Mouse (Mus musculus) liver, embryonic 16.5 days (tissue): ENCODE results near the gene Zfp882. TPM values are rescaled to one million over a fixed set of nuclear protein-coding genes. Genes with fewer than 3 reads are reported as not detected.
"Not testable (repeated sequence)": the region's sequence is repeated elsewhere in the genome, so short reads cannot be mapped to it uniquely, and the experiment has no call there.

Experiments used
- ATAC-seq: fragments of 200-750 bp; cut with Nextera tagmentation; 2 replicates; pipeline ENCODE4 v1.8.0; 2017; ENCODE audit warnings: low read depth, mild to moderate bottlenecking, moderate number of reproducible peaks, moderate library complexity
- H3K27ac ChIP-seq: fragments of 300-500 bp; sonication (generic); 2 replicates; pipeline ENCODE4 v1.5.1; 2014; ENCODE audit warnings: mild to moderate bottlenecking, low read length
- H3K27me3 ChIP-seq: fragments of 300-500 bp; sonication (generic); 2 replicates; pipeline ENCODE4 v1.6.1; 2014; ENCODE audit warnings: low read depth, low read length, mixed read lengths; ENCODE audit not compliant: control insufficient read depth, insufficient read depth
- H3K36me3 ChIP-seq: fragments of 300-500 bp; sonication (generic); 2 replicates; pipeline ENCODE4 v1.6.1; 2014; ENCODE audit warnings: mild to moderate bottlenecking; ENCODE audit not compliant: control insufficient read depth, insufficient read depth
- H3K4me1 ChIP-seq: fragments of 300-500 bp; sonication (generic); 2 replicates; pipeline ENCODE4 v1.6.1; 2014; ENCODE audit warnings: low read depth, low read length, mixed read lengths; ENCODE audit not compliant: control insufficient read depth
- H3K4me2 ChIP-seq: fragments of 300-500 bp; sonication (generic); 2 replicates; pipeline ENCODE4 v1.6.1; 2014; ENCODE audit warnings: low read depth, low read length, mixed read lengths
- H3K4me3 ChIP-seq: fragments of 300-500 bp; sonication (generic); 2 replicates; pipeline ENCODE4 v1.5.1; 2014; ENCODE audit warnings: low read depth, mild to moderate bottlenecking, low read length
- H3K9ac ChIP-seq: fragments of 300-500 bp; sonication (generic); 2 replicates; pipeline ENCODE4 v1.6.1; 2014; ENCODE audit warnings: low read depth, low read length
- H3K9me3 ChIP-seq: fragments of 300-500 bp; sonication (generic); replicated peaks from 2 replicates; pipeline ENCODE4 v1.6.1; 2016; ENCODE audit warnings: low read length; ENCODE audit not compliant: control insufficient read depth
- WGBS: fragments of 180-500 bp; shearing (Covaris S2); extraction: QIAGEN DNeasy Blood & Tissue Kit; methylation state at CpG from one replicate; pipeline ENCODE4 v1.1.7; 2014; ENCODE audit not compliant: insufficient replicate concordance; 5-methylcytosine and 5-hydroxymethylcytosine counted together
- polyA plus RNA-seq: library from polyadenylated mRNA; unstranded; fragments of >200 nt; fragmentation: Nextera tagmentation; extraction: Ambion mirVana; gene quantifications from 2 replicates; pipeline ENCODE4 v1.2.1, GENCODE M21; 2015

Gene Zfp882
- polyA plus RNA-seq = 0.63 and 0.77 TPM in 2 replicates

- H3K36me3 ChIP-seq = no peaks in the 10 kb centered on the region
- peak within 1 kb of the TSS; percentile 84 for H3K9ac ChIP-seq
- no peaks in the 10 kb centered on the region for H3K9me3 ChIP-seq
- H3K27me3 ChIP-seq = no peaks in the 10 kb centered on the region
- peak; percentile 89 for ATAC-seq
- H3K4me3 ChIP-seq = peak within 1 kb of the TSS; percentile 80
- H3K4me2 ChIP-seq = peak within 1 kb of the TSS; percentile 57
- peak within 1 kb of the TSS; percentile 81 for H3K27ac ChIP-seq
- 6% methylated on average over 47 of the region's 47 CpGs for WGBS
- peaks cover 3% of the 10 kb centered on the region; the same call in 1 of the 2 replicates for H3K4me1 ChIP-seq
Observed at GRCm38 (mm10) chr8:71908309-71909261, at the start of gene Zfp882, which contains the start of gene Zfp617. Zfp882 (plus strand) TSS chr8:71908608. Zfp617 (plus strand) TSS chr8:71908635.

GRCm38 (mm10) chr8:71861551-71861950, 46.9 kb upstream of the Zfp882 start:
- not testable (repeated sequence) for ATAC-seq, H3K27ac ChIP-seq, H3K36me3 ChIP-seq, H3K4me1 ChIP-seq, H3K9ac ChIP-seq, H3K4me3 ChIP-seq, H3K9me3 ChIP-seq, H3K4me2 ChIP-seq, H3K27me3 ChIP-seq
- 35% methylated on average over 1 of the region's 1 CpGs for WGBS

GRCm38 (mm10) chr8:71862038-71862437, 46.4 kb upstream of the Zfp882 start:
- ATAC-seq, H3K36me3 ChIP-seq, H3K27me3 ChIP-seq: not testable (repeated sequence)

GRCm38 (mm10) chr8:71881618-71882274, 26.7 kb upstream of the Zfp882 start, which contains the start of gene Zfp709:
Zfp709 (plus strand) TSS chr8:71882019.
- H3K9me3 ChIP-seq = no peaks in the 10 kb centered on the region
- ATAC-seq = peak; percentile 93
- peak within 1 kb of the TSS; percentile 74 for H3K4me3 ChIP-seq
- H3K9ac ChIP-seq = peak within 1 kb of the TSS; percentile 79
- no peaks in the 10 kb centered on the region for H3K27me3 ChIP-seq
- H3K4me1 ChIP-seq = no peaks in the 10 kb centered on the region; the same call in 1 of the 2 replicates
- peak within 1 kb of the TSS; percentile 87 for H3K4me2 ChIP-seq
- peak within 1 kb of the TSS; percentile 74 for H3K27ac ChIP-seq
- H3K36me3 ChIP-seq = peaks cover 3% of the 10 kb centered on the region; the same call in 1 of the 2 replicates
- WGBS = 4% methylated on average over 45 of the region's 45 CpGs

More at GRCm38 (mm10) chr8:71862038-71862437, 46.4 kb upstream of the Zfp882 start:
- not testable (repeated sequence) for H3K27ac ChIP-seq, H3K4me1 ChIP-seq, H3K4me3 ChIP-seq, H3K9me3 ChIP-seq, H3K4me2 ChIP-seq, H3K9ac ChIP-seq

- ATAC-seq = not testable (repeated sequence)
- WGBS = 53% methylated on average over 11 of the region's 11 CpGs
Observed at GRCm38 (mm10) chr8:71900666-71901065, 7.7 kb upstream of the Zfp882 start.

GRCm38 (mm10) chr8:71903084-71903483, 5.3 kb upstream of the Zfp882 start:
- not testable (repeated sequence) for H3K27me3 ChIP-seq, H3K4me2 ChIP-seq, H3K4me1 ChIP-seq, H3K36me3 ChIP-seq, H3K27ac ChIP-seq, H3K9ac ChIP-seq, H3K4me3 ChIP-seq, H3K9me3 ChIP-seq, ATAC-seq
- 62% methylated on average over 1 of the region's 1 CpGs for WGBS

More at GRCm38 (mm10) chr8:71900666-71901065, 7.7 kb upstream of the Zfp882 start:
- H3K9me3 ChIP-seq, H3K4me2 ChIP-seq, H3K36me3 ChIP-seq, H3K4me1 ChIP-seq, H3K9ac ChIP-seq, H3K27me3 ChIP-seq, H3K4me3 ChIP-seq, H3K27ac ChIP-seq: not testable (repeated sequence)

GRCm38 (mm10) chr8:71906809-71907208, 1.6 kb upstream of the Zfp882 start:
- Histone ChIP-seq H3K36me3 (no peaks in the 10 kb centered on the region), H3K4me2 (no peak overlapping the region), H3K27me3 (no peaks in the 10 kb centered on the region), H3K9me3 (no peaks in the 10 kb centered on the region), H3K9ac (no peak overlapping the region), H3K4me3 (no peak overlapping the region), H3K27ac (no peak overlapping the region), H3K4me1 (peaks cover 3% of the 10 kb centered on the region; the same call in 1 of the 2 replicates)
- 72% methylated on average over 1 of the region's 1 CpGs for WGBS
- ATAC-seq = no peak

GRCm38 (mm10) chr8:71907798-71908257, 580 bp upstream of the Zfp882 start:
- no peaks in the 10 kb centered on the region for H3K9me3 ChIP-seq
- H3K4me3 ChIP-seq = peak overlapping the region; percentile 80
- H3K4me1 ChIP-seq = peaks cover 3% of the 10 kb centered on the region; the same call in 1 of the 2 replicates
- H3K27me3 ChIP-seq = no peaks in the 10 kb centered on the region
- H3K4me2 ChIP-seq = peak overlapping the region; percentile 57
- no peak overlapping the region for H3K27ac ChIP-seq
- no peak overlapping the region for H3K9ac ChIP-seq
- WGBS = 77% methylated on average over 5 of the region's 5 CpGs
- no peaks in the 10 kb centered on the region for H3K36me3 ChIP-seq
- ATAC-seq = no peak
